Mouse (Mus musculus) adrenal gland, adult 2 months (tissue): Measurements from ENCODE around the gene Slc6a19. TPM values are rescaled to one million over a fixed set of nuclear protein-coding genes. Genes with fewer than 3 reads are reported as not detected.
A peak's percentile ranks its signal among the peaks of the same experiment; 100 is the strongest.
"Not testable (repeated sequence)": the region's sequence is repeated elsewhere in the genome, so short reads cannot be mapped to it uniquely, and the experiment has no call there.

ENCODE experiments used
- DNase-seq: peaks from one replicate; pipeline ENCODE4 v3.0.0; 2021
- polyA plus RNA-seq: library from polyadenylated mRNA; depleted of rRNA; stranded (reverse); fragments of >200 nt; gene quantifications from 2 replicates; pipeline ENCODE4 v1.2.3, GENCODE M21; 2012
- total RNA-seq, 2 experiments: library from RNA; stranded (reverse); gene quantifications; 2 replicates each; pipeline ENCODE4 v1.2.3; 2021

The Slc6a19 gene
- total and polyA plus RNA-seq, 3 experiments = 0.17 to 0.48 (median 0.20) TPM

GRCm38 (mm10) chr13:73713204-73713603 lies 8.5 kb upstream of the Slc6a19 start:
- DNase-seq = no peak

GRCm38 (mm10) chr13:73712228-73712627 lies 7.6 kb upstream of the Slc6a19 start:
- DNase-seq = no peak

- no peak for DNase-seq
These were observed 7.1 kb upstream of the Slc6a19 start for GRCm38 (mm10) chr13:73711803-73712202.

GRCm38 (mm10) chr13:73711221-73711620 lies 6.6 kb upstream of the Slc6a19 start:
- DNase-seq = peak; percentile 44

GRCm38 (mm10) chr13:73709491-73709890 lies 4.8 kb upstream of the Slc6a19 start:
- no peak for DNase-seq

- not testable (repeated sequence) for DNase-seq
These were observed 1.2 kb downstream of the Slc6a19 start for GRCm38 (mm10) chr13:73703486-73703885.

- no peak for DNase-seq
These were observed 1.9 kb downstream of the Slc6a19 start for GRCm38 (mm10) chr13:73702776-73703175.

GRCm38 (mm10) chr13:73701161-73701883 lies 3.3 kb downstream of the Slc6a19 start:
- DNase-seq = peak; percentile 17

- no peak for DNase-seq
These were observed 4.1 kb downstream of the Slc6a19 start for GRCm38 (mm10) chr13:73700554-73700953.

- peak; percentile 56 for DNase-seq
These were observed 5.0 kb downstream of the Slc6a19 start for GRCm38 (mm10) chr13:73699714-73700113.

- DNase-seq = no peak
These were observed 8.1 kb downstream of the Slc6a19 start for GRCm38 (mm10) chr13:73696529-73696928.

GRCm38 (mm10) chr13:73694972-73695371 lies 9.7 kb downstream of the Slc6a19 start:
- DNase-seq = no peak

- DNase-seq = no peak
These were observed 11.3 kb downstream of the Slc6a19 start for GRCm38 (mm10) chr13:73693333-73693732.

GRCm38 (mm10) chr13:73692249-73692868 lies 12.3 kb downstream of the Slc6a19 start:
- peak; percentile 82 for DNase-seq

- no peak for DNase-seq
These were observed 15.7 kb downstream of the Slc6a19 start for GRCm38 (mm10) chr13:73688934-73689333.

GRCm38 (mm10) chr13:73687601-73688000 lies 17.1 kb downstream of the Slc6a19 start:
- DNase-seq = no peak

GRCm38 (mm10) chr13:73685502-73685901 lies 19.2 kb downstream of the Slc6a19 start:
- no peak for DNase-seq

GRCm38 (mm10) chr13:73684412-73684811 lies 20.3 kb downstream of the Slc6a19 start:
- DNase-seq = no peak

GRCm38 (mm10) chr13:73683682-73684081 lies 21.0 kb downstream of the Slc6a19 start:
- peak; percentile 29 for DNase-seq

GRCm38 (mm10) chr13:73682226-73682625 lies 22.4 kb downstream of the Slc6a19 start:
- DNase-seq = no peak

GRCm38 (mm10) chr13:73680394-73680793 lies 24.3 kb downstream of the Slc6a19 start:
- peak; percentile 65 for DNase-seq

- DNase-seq = no peak
These were observed 25.4 kb downstream of the Slc6a19 start for GRCm38 (mm10) chr13:73679311-73679710.

- DNase-seq = no peak
These were observed 26.8 kb downstream of the Slc6a19 start, which contains the start of gene Slc6a18 for GRCm38 (mm10) chr13:73677853-73678252. TSS of gene Slc6a18 (minus strand) at chr13:73678023.

GRCm38 (mm10) chr13:73675161-73675560 lies 29.5 kb downstream of the Slc6a19 start:
- DNase-seq = no peak
